Mouse (Mus musculus): ENCODE data around the gene Pax2.

DNA sequence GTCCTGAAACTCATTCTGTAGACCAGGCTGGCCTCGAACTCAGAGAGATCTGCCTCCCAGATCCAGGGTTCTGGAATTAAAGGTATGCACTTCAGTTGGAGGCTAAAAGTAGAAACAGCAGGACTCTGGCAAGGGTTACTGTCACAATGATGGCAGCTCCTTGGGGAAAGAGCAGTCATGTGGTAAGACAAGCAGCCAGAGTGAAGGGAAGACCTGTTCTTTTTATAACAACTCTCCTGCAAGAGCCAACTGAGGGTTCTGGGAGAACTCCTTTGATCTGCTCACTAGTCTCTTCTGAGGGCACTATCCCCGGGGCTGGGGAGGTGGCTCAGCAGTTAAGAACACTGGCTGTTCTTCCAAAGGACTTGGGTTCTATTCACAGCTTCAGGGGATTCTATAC is 112.9 kb downstream of the Pax2 start:
- TF ChIP-seq CTCF (IDR thresholded peaks at IDR 0.05; ENCODE audit: low read depth) (no peak), EP300 (IDR thresholded peaks at IDR 0.05; ENCODE audit: low read depth) (no peak)
